Mouse (Mus musculus): ENCODE data around the gene Nus1. TPM values are rescaled to one million over a fixed set of nuclear protein-coding genes. Genes with fewer than 3 reads are reported as not detected.

Gene Nus1
- total RNA-seq, 2 experiments from 2014 or later = 19.6 to 22.0 TPM

- ATAC-seq (ENCODE audit: poor library complexity, severe bottlenecking) = no peak
Measured at GRCm38 (mm10) chr10:52416458-52416857, 889 bp upstream of the Nus1 start.

GRCm38 (mm10) chr10:52417998-52418860, 882 bp downstream of the Nus1 start:
- ATAC-seq (ENCODE audit: poor library complexity, severe bottlenecking) = peak; percentile 40

GRCm38 (mm10) chr10:52418931-52419330, 1.6 kb downstream of the Nus1 start:
- no peak for ATAC-seq (ENCODE audit: poor library complexity, severe bottlenecking)

- ATAC-seq (ENCODE audit: poor library complexity, severe bottlenecking) = no peak
Measured at GRCm38 (mm10) chr10:52419402-52419801, 2.1 kb downstream of the Nus1 start.

- no peak for ATAC-seq (ENCODE audit: poor library complexity, severe bottlenecking)
Measured at GRCm38 (mm10) chr10:52420526-52420925, 3.2 kb downstream of the Nus1 start.

- no peak for ATAC-seq (ENCODE audit: poor library complexity, severe bottlenecking)
Measured at GRCm38 (mm10) chr10:52421716-52422115, 4.4 kb downstream of the Nus1 start.

GRCm38 (mm10) chr10:52423097-52423496, 5.8 kb downstream of the Nus1 start:
- peak; percentile 59; the same call in 1 of the 2 replicates for ATAC-seq (ENCODE audit: poor library complexity, severe bottlenecking)

- ATAC-seq (ENCODE audit: poor library complexity, severe bottlenecking) = no peak
Measured at GRCm38 (mm10) chr10:52426314-52426980, 9.1 kb downstream of the Nus1 start.

- ATAC-seq (ENCODE audit: poor library complexity, severe bottlenecking) = no peak
Measured at GRCm38 (mm10) chr10:52427634-52428415, 10.5 kb downstream of the Nus1 start.

- ATAC-seq (ENCODE audit: poor library complexity, severe bottlenecking) = no peak
Measured at GRCm38 (mm10) chr10:52430953-52431352, 13.6 kb downstream of the Nus1 start.

- no peak for ATAC-seq (ENCODE audit: poor library complexity, severe bottlenecking)
Measured at GRCm38 (mm10) chr10:52434836-52435235, 17.5 kb downstream of the Nus1 start.

GRCm38 (mm10) chr10:52460614-52461013, 43.3 kb downstream of the Nus1 start:
- ATAC-seq (ENCODE audit: poor library complexity, severe bottlenecking) = no peak

- no peak for ATAC-seq (ENCODE audit: poor library complexity, severe bottlenecking)
Measured at GRCm38 (mm10) chr10:52463941-52464739, 46.8 kb downstream of the Nus1 start.

- no peak for ATAC-seq (ENCODE audit: poor library complexity, severe bottlenecking)
Measured at GRCm38 (mm10) chr10:52471520-52471919, 54.2 kb downstream of the Nus1 start.

Other genes starting within 250 kb of the Nus1 start
- gene Ros1, start 222.3 kb upstream of the Nus1 start, total RNA-seq (2015) = not detected in 2 replicates
- gene Ros1, start 222.3 kb upstream of the Nus1 start, total RNA-seq (2017) = not detected in 2 replicates
- 0.48 TPM in 1 of 2 replicates, not detected in the other for gene Dcbld1, start 183.9 kb upstream of the Nus1 start, total RNA-seq (2015)
- not detected in 2 replicates for gene Dcbld1, start 183.9 kb upstream of the Nus1 start, total RNA-seq (2017)
- gene Gm26741, start 58.8 kb upstream of the Nus1 start, total RNA-seq (2015) = not detected in 2 replicates
- gene Gm26741, start 58.8 kb upstream of the Nus1 start, total RNA-seq (2017) = not detected in 2 replicates
- gene Gopc, start 35.4 kb upstream of the Nus1 start, total RNA-seq (2015) = 15.8 and 17.0 TPM in 2 replicates
- gene Gopc, start 35.4 kb upstream of the Nus1 start, total RNA-seq (2017) = 17.4 and 19.8 TPM in 2 replicates
- gene Nepn, start 28.6 kb upstream of the Nus1 start, total RNA-seq (2015) = not detected in 2 replicates
- not detected in 2 replicates for gene Nepn, start 28.6 kb upstream of the Nus1 start, total RNA-seq (2017)